Mouse (Mus musculus) hindbrain, postnatal 0 days (tissue): ENCODE measurements around the gene Scyl1. TPM values are rescaled to one million over a fixed set of nuclear protein-coding genes. Genes with fewer than 3 reads are reported as not detected.
"Not testable (repeated sequence)": the region's sequence is repeated elsewhere in the genome, so short reads cannot be mapped to it uniquely, and the experiment has no call there.

Source experiments
- ATAC-seq: fragments of 200-750 bp; cut with Nextera tagmentation; 2 replicates; pipeline ENCODE4 v1.8.0; 2017; ENCODE audit warnings: mild to moderate bottlenecking, moderate TSS enrichment, moderate library complexity
- DNase-seq: peaks from one replicate; pipeline ENCODE4 v3.0.0-alpha.2; 2015; ENCODE audit warnings: low spot score
- H3K27ac ChIP-seq: fragments of 300-500 bp; sonication (generic); 2 replicates; pipeline ENCODE4 v1.5.1; 2014; ENCODE audit warnings: mild to moderate bottlenecking
- H3K27me3 ChIP-seq: fragments of 300-500 bp; sonication (generic); 2 replicates; pipeline ENCODE4 v1.6.1; 2014; ENCODE audit warnings: low read length, mixed read lengths; ENCODE audit not compliant: insufficient read depth
- H3K36me3 ChIP-seq: fragments of 300-500 bp; sonication (generic); 2 replicates; pipeline ENCODE4 v1.6.1; 2014; ENCODE audit warnings: low read length, mixed read lengths; ENCODE audit not compliant: insufficient read depth
- H3K4me1 ChIP-seq: fragments of 300-500 bp; sonication (generic); 2 replicates; pipeline ENCODE4 v1.6.1; 2014; ENCODE audit warnings: antibody characterized with exemption, low read length, mixed read lengths; ENCODE audit not compliant: insufficient read depth
- H3K4me2 ChIP-seq: fragments of 300-500 bp; sonication (generic); 2 replicates; pipeline ENCODE4 v1.6.1; 2014; ENCODE audit warnings: low read depth, mild to moderate bottlenecking, low read length, moderate library complexity, mixed read lengths
- H3K4me3 ChIP-seq: fragments of 300-500 bp; sonication (generic); 2 replicates; pipeline ENCODE4 v1.5.1; 2014; ENCODE audit warnings: low read length
- H3K9ac ChIP-seq: fragments of 300-500 bp; sonication (generic); replicated peaks from 2 replicates; pipeline ENCODE4 v1.6.1; 2014; ENCODE audit warnings: mild to moderate bottlenecking, low read length, moderate library complexity, mixed read lengths
- H3K9me3 ChIP-seq: fragments of 300-500 bp; sonication (generic); 2 replicates; pipeline ENCODE4 v1.6.1; 2016; ENCODE audit warnings: low read length, mixed read lengths
- CTCF ChIP-seq: IDR thresholded peaks from 2 replicates; pipeline ENCODE4 v1.5.1; 2016; ENCODE audit warnings: antibody characterized with exemption, control low read depth, low read depth
- WGBS: fragments of 180-500 bp; shearing (Covaris S2); extraction: QIAGEN DNeasy Blood & Tissue Kit; methylation state at CpG from one replicate; pipeline ENCODE4 v1.1.7; 2014; 5-methylcytosine and 5-hydroxymethylcytosine counted together
- polyA plus RNA-seq: library from polyadenylated mRNA; unstranded; fragments of >200 nt; fragmentation: Nextera tagmentation; extraction: Ambion mirVana; gene quantifications from 2 replicates; pipeline ENCODE4 v1.2.1, GENCODE M21; 2015
- total RNA-seq: library from RNA; depleted of rRNA; stranded (reverse); fragments of >200 nt; gene quantifications from 2 replicates; pipeline ENCODE4 v1.2.3, GENCODE M21; 2014

The Scyl1 gene
- total and polyA plus RNA-seq, 2 experiments from 2014 or later = 76.2 to 96.6 TPM

DNA sequence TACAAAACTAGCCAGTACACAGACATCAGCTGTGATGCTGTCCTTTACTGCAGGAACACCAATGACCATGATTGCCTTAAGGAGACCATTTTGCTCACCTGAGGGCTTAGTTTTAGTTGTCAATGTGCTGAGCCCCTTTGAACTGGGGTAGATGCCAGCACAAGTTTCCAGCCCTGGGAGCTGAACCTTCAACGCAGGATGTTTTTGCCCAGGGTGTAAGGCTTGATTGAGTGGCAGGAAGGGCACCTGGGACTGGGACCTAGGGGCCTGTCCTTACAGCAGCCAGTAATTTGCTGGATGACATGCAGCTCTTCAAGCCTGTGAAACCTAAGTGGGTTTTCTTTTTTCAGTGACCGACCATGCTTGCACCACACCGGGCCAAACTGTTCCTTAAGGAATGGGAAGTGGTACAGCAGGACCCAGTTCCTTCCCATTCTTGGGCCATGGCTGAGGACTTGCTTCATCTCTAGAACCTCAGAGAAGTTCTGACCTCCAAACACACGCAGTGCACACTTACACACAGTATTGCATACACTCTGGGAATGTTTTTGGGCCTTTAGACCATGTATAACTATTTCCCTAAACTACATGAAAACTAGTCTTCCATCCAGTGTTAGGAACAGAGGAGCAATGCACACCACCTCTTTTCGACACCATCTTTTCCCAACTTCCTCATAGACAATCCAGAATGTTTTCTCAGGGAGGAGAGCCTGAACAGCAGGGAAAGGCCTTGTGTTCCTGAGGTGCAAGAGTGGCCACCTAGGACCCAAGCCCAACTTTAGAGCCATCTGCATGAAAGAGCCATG is 23.8 kb upstream of the Scyl1 start:
- Histone ChIP-seq H3K4me1 (peaks cover 14% of the 10 kb centered on the region), H3K9ac (peak overlapping the region; percentile 88; the same call in 1 of the 2 replicates), H3K4me2 (peak overlapping the region; percentile 98), H3K4me3 (peak overlapping the region; percentile 77), H3K36me3 (peaks cover 32% of the 10 kb centered on the region), H3K9me3 (no peaks in the 10 kb centered on the region), H3K27ac (peak overlapping the region; percentile 2; the same call in 1 of the 2 replicates), H3K27me3 (no peaks in the 10 kb centered on the region)
- 25% methylated on average over 5 of the region's 5 CpGs for WGBS
- no peak for TF ChIP-seq CTCF
- DNase-seq (no peak), ATAC-seq (peak; percentile 39)

DNA sequence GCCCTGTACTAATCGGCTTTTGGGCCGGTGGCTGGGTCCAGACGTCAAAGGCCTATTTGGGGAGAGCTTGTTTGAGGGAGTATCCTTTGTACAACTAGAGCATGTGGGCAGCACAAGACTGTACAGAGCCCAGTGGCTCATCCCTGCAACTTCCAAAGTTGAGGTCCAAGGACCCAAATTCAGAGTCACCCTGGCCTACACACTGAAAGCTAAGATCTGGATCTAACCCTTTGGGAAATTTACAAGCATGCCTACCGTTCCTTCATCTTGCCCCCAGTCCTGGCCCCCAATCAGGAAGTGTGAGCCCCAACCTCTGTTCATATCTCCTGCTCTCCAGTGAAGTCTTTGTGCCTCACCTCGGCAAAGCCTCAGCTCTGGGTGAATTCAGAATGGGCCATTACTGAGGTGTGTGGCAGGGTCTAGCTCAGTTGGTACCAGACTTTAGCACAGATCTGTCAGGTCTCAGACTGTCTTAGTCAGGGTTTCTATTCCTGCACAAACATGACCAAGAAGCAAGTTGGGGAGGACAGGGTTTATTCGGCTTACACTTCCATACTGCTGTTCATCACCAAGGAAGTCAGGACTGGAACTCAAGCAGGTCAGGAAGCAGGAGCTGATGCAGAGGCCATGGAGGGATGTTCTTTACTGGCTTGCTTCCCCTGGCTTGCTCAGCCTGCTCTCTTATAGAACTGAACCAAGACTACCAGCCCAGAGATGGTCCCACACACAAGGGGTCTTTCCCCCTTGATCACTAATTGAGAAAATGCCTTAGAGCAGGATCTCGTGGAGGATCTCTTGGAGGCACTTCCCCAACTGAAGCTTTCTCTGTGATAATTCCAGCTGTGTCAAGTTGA is 22.9 kb upstream of the Scyl1 start:
- not testable (repeated sequence) for H3K27me3 ChIP-seq, H3K9ac ChIP-seq, H3K9me3 ChIP-seq, DNase-seq, H3K4me3 ChIP-seq
- Histone ChIP-seq H3K4me2 (0 out of 2 replicates have a peak overlapping the region, but pooled peaks have one; percentile 16), H3K27ac (peak overlapping the region; percentile 48; the same call in 1 of the 2 replicates), H3K36me3 (peaks cover 32% of the 10 kb centered on the region), H3K4me1 (peaks cover 14% of the 10 kb centered on the region)
- WGBS = 18% methylated on average over 7 of the region's 7 CpGs
- ATAC-seq = peak; percentile 45

DNA sequence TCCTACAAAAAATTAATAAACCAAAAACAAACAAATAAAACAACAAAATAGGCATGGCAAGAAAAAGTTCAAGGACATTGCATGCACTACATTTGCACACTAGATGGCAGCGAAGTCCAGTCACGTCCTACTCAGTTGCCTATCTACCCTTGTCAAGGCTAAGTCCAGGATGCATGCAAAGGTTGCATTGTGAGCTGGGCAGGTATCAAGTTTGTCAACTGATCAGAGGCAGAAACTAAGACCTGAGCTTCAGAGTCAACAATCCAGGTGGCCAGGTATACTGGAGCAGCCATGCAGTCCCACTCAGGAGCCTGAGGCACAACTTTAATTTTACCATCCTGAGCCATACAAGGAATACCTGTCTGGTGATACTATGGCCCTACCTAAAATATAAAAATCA is 21.9 kb upstream of the Scyl1 start:
- H3K4me2 ChIP-seq = no peak overlapping the region
- no peak overlapping the region for H3K9ac ChIP-seq
- peak; percentile 89 for TF ChIP-seq CTCF
- H3K36me3 ChIP-seq = peaks cover 32% of the 10 kb centered on the region
- no peaks in the 10 kb centered on the region for H3K9me3 ChIP-seq
- H3K27ac ChIP-seq = 0 out of 2 replicates have a peak overlapping the region, but pooled peaks have one; percentile 48
- no peaks in the 10 kb centered on the region for H3K27me3 ChIP-seq
- 2% methylated on average over 2 of the region's 2 CpGs for WGBS
- peaks cover 14% of the 10 kb centered on the region for H3K4me1 ChIP-seq
- H3K4me3 ChIP-seq = no peak overlapping the region
- DNase-seq (peak; percentile 80), ATAC-seq (peak; percentile 67)

DNA sequence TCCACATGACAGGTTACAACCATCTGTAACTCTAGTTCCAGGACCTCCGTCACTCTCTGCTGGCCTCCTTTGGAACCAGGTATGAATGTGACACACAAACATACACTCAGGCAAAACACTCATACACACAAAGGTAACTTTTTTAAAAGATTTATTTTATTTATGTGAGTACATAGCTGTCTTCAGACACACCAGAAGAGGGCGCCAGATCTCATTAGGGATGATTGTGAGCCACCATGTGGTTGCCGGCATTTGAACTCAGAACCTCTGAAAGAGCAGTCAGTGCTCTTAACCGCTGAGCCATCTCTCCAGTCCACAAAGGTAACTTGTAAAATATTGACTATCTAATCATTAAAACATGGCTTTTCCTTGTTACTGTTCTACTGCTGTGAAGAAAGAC is 20.1 kb upstream of the Scyl1 start:
- Histone ChIP-seq H3K4me1 (peaks cover 12% of the 10 kb centered on the region), H3K27me3 (no peaks in the 10 kb centered on the region), H3K9me3 (no peaks in the 10 kb centered on the region), H3K36me3 (peaks cover 14% of the 10 kb centered on the region), H3K9ac (no peak overlapping the region), H3K27ac (no peak overlapping the region), H3K4me3 (no peak overlapping the region), H3K4me2 (no peak overlapping the region)
- peak; percentile 21 for TF ChIP-seq CTCF
- DNase-seq (no peak), ATAC-seq (no peak)
- 69% methylated on average over 4 of the region's 4 CpGs for WGBS

DNA sequence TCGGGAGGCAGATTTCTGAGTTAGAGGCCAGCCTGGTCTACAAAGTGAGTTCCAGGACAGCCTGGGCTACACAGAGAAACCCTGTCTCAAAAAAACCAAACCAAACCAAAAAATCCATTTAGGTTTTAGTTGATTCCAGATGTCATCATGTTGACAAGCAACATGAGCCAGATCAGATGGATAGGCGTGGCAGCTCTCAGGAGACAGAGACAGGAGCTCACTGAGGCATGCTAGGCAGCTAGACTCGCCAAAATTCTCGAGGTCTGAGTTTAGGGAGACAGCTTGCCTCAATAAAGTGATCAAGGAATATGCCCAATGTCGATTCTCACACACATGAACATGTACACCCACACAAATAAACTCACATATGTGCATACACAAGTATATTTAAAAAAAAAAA is 17.8 kb upstream of the Scyl1 start:
- Histone ChIP-seq H3K36me3 (no peaks in the 10 kb centered on the region), H3K4me3 (no peak overlapping the region), H3K27me3 (no peaks in the 10 kb centered on the region), H3K9me3 (no peaks in the 10 kb centered on the region), H3K27ac (no peak overlapping the region), H3K4me2 (no peak overlapping the region), H3K4me1 (no peaks in the 10 kb centered on the region), H3K9ac (no peak overlapping the region)
- no peak for ATAC-seq
- TF ChIP-seq CTCF = no peak
- DNase-seq = no peak
- 60% methylated on average over 5 of the region's 5 CpGs for WGBS

DNA sequence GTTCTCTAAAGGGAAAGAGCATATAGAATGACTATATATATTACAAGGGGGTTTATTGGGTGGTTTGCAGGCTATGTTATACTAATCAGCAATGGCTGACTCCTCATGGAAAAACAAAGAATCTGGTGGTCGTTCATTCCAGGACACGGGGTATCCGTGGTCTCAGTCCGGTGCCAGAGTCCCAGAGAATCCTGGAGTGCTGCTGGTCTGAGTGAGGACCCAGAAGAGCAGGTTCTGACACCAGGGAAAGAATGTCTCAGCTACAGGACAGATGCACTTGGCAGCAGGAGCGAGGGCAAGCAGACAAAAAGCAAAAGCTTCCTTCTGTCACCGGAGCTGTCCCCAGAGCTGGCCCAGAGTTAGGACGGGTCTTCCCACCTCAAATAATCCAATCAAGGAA is 17.4 kb upstream of the Scyl1 start:
- no peak overlapping the region for H3K4me2 ChIP-seq
- H3K9ac ChIP-seq = no peak overlapping the region
- DNase-seq (no peak), ATAC-seq (no peak)
- H3K9me3 ChIP-seq = no peaks in the 10 kb centered on the region
- no peaks in the 10 kb centered on the region for H3K4me1 ChIP-seq
- no peak overlapping the region for H3K27ac ChIP-seq
- no peaks in the 10 kb centered on the region for H3K36me3 ChIP-seq
- H3K27me3 ChIP-seq = no peaks in the 10 kb centered on the region
- WGBS = 88% methylated on average over 7 of the region's 7 CpGs
- no peak overlapping the region for H3K4me3 ChIP-seq
- no peak for TF ChIP-seq CTCF
